Mouse (Mus musculus) embryonic facial prominence, embryonic 15.5 days (tissue): ENCODE measurements around the gene Map3k15. TPM values are rescaled to one million over a fixed set of nuclear protein-coding genes. Genes with fewer than 3 reads are reported as not detected.
A peak's percentile ranks its signal among the peaks of the same experiment; 100 is the strongest.

ENCODE experiments used
- ATAC-seq: fragments of 200-750 bp; cut with Nextera tagmentation; 2 replicates; pipeline ENCODE4 v1.8.0; 2017; ENCODE audit warnings: low read depth, moderate TSS enrichment; ENCODE audit not compliant: insufficient number of reproducible peaks, low FRiP score, low TSS enrichment
- H3K27ac ChIP-seq: fragments of 300-500 bp; sonication (generic); replicated peaks from 2 replicates; pipeline ENCODE4 v1.5.1; 2015; ENCODE audit warnings: mild to moderate bottlenecking, inconsistent platforms
- H3K27me3 ChIP-seq: fragments of 300-500 bp; sonication (generic); 2 replicates; pipeline ENCODE4 v1.6.1; 2015; ENCODE audit warnings: inconsistent platforms
- H3K36me3 ChIP-seq: fragments of 300-500 bp; sonication (generic); 2 replicates; pipeline ENCODE4 v1.6.1; 2015; ENCODE audit warnings: mild to moderate bottlenecking, inconsistent platforms
- H3K4me1 ChIP-seq: fragments of 300-500 bp; sonication (generic); 2 replicates; pipeline ENCODE4 v1.6.1; 2015; ENCODE audit warnings: inconsistent platforms
- H3K4me2 ChIP-seq: fragments of 300-500 bp; sonication (generic); replicated peaks from 2 replicates; pipeline ENCODE4 v1.6.1; 2015; ENCODE audit warnings: mild to moderate bottlenecking, inconsistent platforms
- H3K4me3 ChIP-seq: fragments of 300-500 bp; sonication (generic); replicated peaks from 2 replicates; pipeline ENCODE4 v1.5.1; 2015; ENCODE audit warnings: mild to moderate bottlenecking, inconsistent platforms
- H3K9ac ChIP-seq: fragments of 300-500 bp; sonication (generic); 2 replicates; pipeline ENCODE4 v1.6.1; 2015; ENCODE audit warnings: inconsistent platforms
- H3K9me3 ChIP-seq: fragments of 300-500 bp; sonication (generic); replicated peaks from 2 replicates; pipeline ENCODE4 v1.6.1; 2016; ENCODE audit warnings: inconsistent platforms
- WGBS: fragments of 180-500 bp; shearing (Covaris S2); methylation state at CpG from one replicate; pipeline ENCODE4 v1.1.7; 2015; 5-methylcytosine and 5-hydroxymethylcytosine counted together
- polyA plus RNA-seq: library from polyadenylated mRNA; unstranded; fragments of >200 nt; fragmentation: Nextera tagmentation; extraction: Ambion mirVana; gene quantifications from 2 replicates; pipeline ENCODE4 v1.2.1, GENCODE M21; 2015

The Map3k15 gene
- 0.13 and 0.16 TPM in 2 replicates for polyA plus RNA-seq

- peak; percentile 57 for ATAC-seq
- H3K4me2 ChIP-seq, result peak within 1 kb of the TSS; percentile 80
Measured at GRCm38 (mm10) chrX:159988002-159988960, at the start of gene Map3k15. Gene Map3k15 (plus strand): TSS chrX:159988433.

DNA sequence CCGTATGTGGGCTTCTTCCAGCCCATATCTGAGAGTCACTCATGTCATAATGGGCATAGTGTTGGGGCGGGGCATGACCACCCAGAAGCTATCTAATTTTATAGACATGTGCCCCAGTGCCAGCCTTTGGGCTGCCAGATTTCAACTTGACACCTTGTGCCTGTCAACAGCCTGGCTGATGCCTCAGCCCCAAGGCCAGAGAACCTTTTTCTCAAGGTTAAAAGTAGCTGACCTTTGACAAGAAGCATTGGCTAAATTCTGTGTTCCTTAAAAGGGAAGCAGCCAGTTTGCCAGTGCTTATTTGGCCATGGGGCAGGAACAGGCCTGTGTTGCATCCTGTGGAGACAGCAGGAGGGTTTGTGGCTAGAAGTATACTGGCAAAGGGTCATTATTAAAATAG, 45.7 kb upstream of the Map3k15 start:
- Histone ChIP-seq H3K4me1 (no peaks in the 10 kb centered on the region), H3K27me3 (no peaks in the 10 kb centered on the region), H3K9ac (no peak overlapping the region), H3K4me3 (no peak overlapping the region), H3K9me3 (no peaks in the 10 kb centered on the region), H3K27ac (no peak overlapping the region), H3K36me3 (no peaks in the 10 kb centered on the region), H3K4me2 (no peak overlapping the region)
- ATAC-seq, result no peak
- WGBS, result 87% methylated on average over 2 of the region's 2 CpGs

More at GRCm38 (mm10) chrX:159988002-159988960, at the start of gene Map3k15:
- Histone ChIP-seq H3K27me3 (peaks cover 13% of the 10 kb centered on the region), H3K9ac (no peak within 1 kb of the TSS), H3K4me1 (no peaks in the 10 kb centered on the region), H3K36me3 (no peaks in the 10 kb centered on the region), H3K4me3 (peak within 1 kb of the TSS; percentile 46), H3K27ac (no peak within 1 kb of the TSS), H3K9me3 (no peaks in the 10 kb centered on the region)
- WGBS, result 23% methylated on average over 79 of the region's 108 CpGs

- Histone ChIP-seq H3K9me3 (no peaks in the 10 kb centered on the region), H3K27ac (no peak overlapping the region), H3K4me3 (no peak overlapping the region), H3K4me1 (no peaks in the 10 kb centered on the region), H3K27me3 (no peaks in the 10 kb centered on the region), H3K36me3 (no peaks in the 10 kb centered on the region), H3K4me2 (no peak overlapping the region), H3K9ac (no peak overlapping the region)
- WGBS, result 87% methylated on average over 1 of the region's 1 CpGs
- ATAC-seq, result no peak
Measured at GRCm38 (mm10) chrX:159943586-159943985, 44.6 kb upstream of the Map3k15 start.

GRCm38 (mm10) chrX:159953546-159954429, 34.4 kb upstream of the Map3k15 start:
- no peaks in the 10 kb centered on the region for H3K4me1 ChIP-seq
- H3K36me3 ChIP-seq, result no peaks in the 10 kb centered on the region
- peaks cover 29% of the 10 kb centered on the region for H3K27me3 ChIP-seq
- ATAC-seq, result 0 out of 2 replicates have a peak, but pooled peaks have one; percentile 34
- no peak overlapping the region for H3K4me2 ChIP-seq
- H3K4me3 ChIP-seq, result no peak overlapping the region
- H3K27ac ChIP-seq, result 0 out of 2 replicates have a peak overlapping the region, but pooled peaks have one; percentile 3
- H3K9ac ChIP-seq, result no peak overlapping the region
- no peaks in the 10 kb centered on the region for H3K9me3 ChIP-seq
- WGBS, result 48% methylated on average over 7 of the region's 7 CpGs

- no peak for ATAC-seq
- no peaks in the 10 kb centered on the region for H3K4me1 ChIP-seq
- peaks cover 29% of the 10 kb centered on the region for H3K27me3 ChIP-seq
- no peak overlapping the region for H3K4me2 ChIP-seq
- no peak overlapping the region for H3K27ac ChIP-seq
- no peaks in the 10 kb centered on the region for H3K36me3 ChIP-seq
- H3K4me3 ChIP-seq, result no peak overlapping the region
- H3K9me3 ChIP-seq, result no peaks in the 10 kb centered on the region
- H3K9ac ChIP-seq, result no peak overlapping the region
- WGBS, result 63% methylated on average over 4 of the region's 4 CpGs
Measured at GRCm38 (mm10) chrX:159954430-159954779, 33.8 kb upstream of the Map3k15 start.

DNA sequence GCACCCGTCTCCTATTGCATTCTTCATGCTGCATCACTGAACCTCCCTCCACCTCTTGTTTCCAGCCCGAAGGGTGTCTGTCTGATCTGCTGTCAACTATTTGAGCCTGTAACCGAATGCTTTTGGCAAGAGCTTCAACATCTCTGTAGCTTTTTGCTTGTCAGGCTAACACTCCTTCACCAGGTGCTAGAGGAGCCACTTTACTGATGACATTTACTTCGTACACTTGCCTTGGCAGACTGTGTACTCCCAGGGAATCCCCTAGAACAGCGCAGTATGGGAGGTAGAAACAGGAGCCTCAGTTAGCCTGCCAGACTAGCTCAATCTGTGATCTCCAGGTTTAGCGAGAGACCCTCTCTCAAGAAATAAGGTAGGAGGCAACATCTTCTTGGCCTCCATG, 32.8 kb upstream of the Map3k15 start:
- WGBS, result 76% methylated on average over 6 of the region's 6 CpGs
- no peak for ATAC-seq
- Histone ChIP-seq H3K4me1 (no peaks in the 10 kb centered on the region), H3K4me2 (no peak overlapping the region), H3K36me3 (no peaks in the 10 kb centered on the region), H3K9me3 (no peaks in the 10 kb centered on the region), H3K27ac (no peak overlapping the region), H3K27me3 (peaks cover 29% of the 10 kb centered on the region), H3K9ac (no peak overlapping the region), H3K4me3 (no peak overlapping the region)

DNA sequence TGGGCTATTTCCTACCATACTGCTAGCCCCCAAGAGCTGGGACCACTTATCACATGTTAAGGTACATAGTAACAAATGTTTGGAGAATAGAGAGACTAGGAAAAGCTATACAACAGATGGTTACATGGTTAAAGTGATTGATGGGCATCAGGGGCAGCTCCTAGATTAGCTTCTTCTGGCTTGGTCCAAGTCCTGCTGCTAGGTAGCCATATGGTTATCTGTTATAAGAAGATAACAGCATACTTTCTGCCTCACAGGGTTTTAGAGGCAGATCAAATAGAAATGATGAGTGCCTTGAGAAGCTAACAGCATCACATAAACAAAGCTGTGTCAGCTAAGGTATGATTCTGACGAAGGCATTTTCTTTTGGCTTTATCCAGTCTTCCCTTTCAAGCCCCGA, 26.8 kb upstream of the Map3k15 start:
- H3K4me3 ChIP-seq, result no peak overlapping the region
- no peak overlapping the region for H3K4me2 ChIP-seq
- ATAC-seq, result no peak
- H3K27me3 ChIP-seq, result peaks cover 5% of the 10 kb centered on the region; the same call in 1 of the 2 replicates
- no peak overlapping the region for H3K27ac ChIP-seq
- WGBS, result 88% methylated on average over 2 of the region's 2 CpGs
- H3K36me3 ChIP-seq, result no peaks in the 10 kb centered on the region; the same call in 1 of the 2 replicates
- H3K9me3 ChIP-seq, result no peaks in the 10 kb centered on the region
- H3K4me1 ChIP-seq, result no peaks in the 10 kb centered on the region
- no peak overlapping the region for H3K9ac ChIP-seq

GRCm38 (mm10) chrX:159963273-159963672, 25.0 kb upstream of the Map3k15 start:
- Histone ChIP-seq H3K4me3 (no peak overlapping the region), H3K9ac (no peak overlapping the region), H3K9me3 (no peaks in the 10 kb centered on the region), H3K36me3 (no peaks in the 10 kb centered on the region; the same call in 1 of the 2 replicates), H3K27me3 (peaks cover 7% of the 10 kb centered on the region; the same call in 1 of the 2 replicates), H3K4me2 (no peak overlapping the region), H3K27ac (no peak overlapping the region), H3K4me1 (no peaks in the 10 kb centered on the region)
- WGBS, result 29% methylated on average over 4 of the region's 4 CpGs
- no peak for ATAC-seq

GRCm38 (mm10) chrX:159963925-159964324, 24.3 kb upstream of the Map3k15 start:
- H3K4me1 ChIP-seq, result no peaks in the 10 kb centered on the region
- no peak overlapping the region for H3K9ac ChIP-seq
- H3K27ac ChIP-seq, result no peak overlapping the region
- H3K36me3 ChIP-seq, result no peaks in the 10 kb centered on the region; the same call in 1 of the 2 replicates
- no peaks in the 10 kb centered on the region for H3K9me3 ChIP-seq
- peaks cover 7% of the 10 kb centered on the region; the same call in 1 of the 2 replicates for H3K27me3 ChIP-seq
- no peak overlapping the region for H3K4me3 ChIP-seq
- WGBS, result 84% methylated on average over 9 of the region's 9 CpGs
- no peak overlapping the region for H3K4me2 ChIP-seq
- ATAC-seq, result no peak

GRCm38 (mm10) chrX:159969025-159969424, 19.2 kb upstream of the Map3k15 start:
- H3K9me3 ChIP-seq, result no peaks in the 10 kb centered on the region
- no peaks in the 10 kb centered on the region; the same call in 1 of the 2 replicates for H3K36me3 ChIP-seq
- H3K4me3 ChIP-seq, result no peak overlapping the region
- no peaks in the 10 kb centered on the region for H3K4me1 ChIP-seq
- H3K4me2 ChIP-seq, result no peak overlapping the region
- H3K27ac ChIP-seq, result no peak overlapping the region
- H3K9ac ChIP-seq, result no peak overlapping the region
- 87% methylated on average over 2 of the region's 2 CpGs for WGBS
- H3K27me3 ChIP-seq, result peaks cover 13% of the 10 kb centered on the region; the same call in 1 of the 2 replicates
- no peak for ATAC-seq
